ENCODE assay signal across 27 mouse cellular contexts in genomic region chr5:139556116-139556678, GRCm38 (mm10). TPM values are rescaled to one million over a fixed set of nuclear protein-coding genes. Genes with fewer than 3 reads are reported as not detected.
DNase-seq lines count a peak whose midpoint lies in the region; ATAC-seq and TF ChIP-seq lines count a peak whose summit lies in the region.
"Had no signal": no experiment of that assay in that cellular context is flagged by ENCODE, and none has a peak within 500 bp of the region (broad histone marks: within the 10 kb centered on the region; RNA-seq: fewer than 3 reads in every experiment).

No protein-coding gene starts in this region.

- H3K36me3 ChIP-seq in intestine, embryonic 14.5 days (ENCODE audit: control insufficient read depth, insufficient read depth, low read length) = no peaks in the 10 kb centered on the region
- no peaks in the 10 kb centered on the region for H3K36me3 ChIP-seq in intestine, embryonic 15.5 days
- H3K36me3 ChIP-seq in kidney, postnatal 0 days (ENCODE audit: insufficient read depth, low read length) = no peaks in the 10 kb centered on the region
- H3K36me3 ChIP-seq in neural tube, embryonic 11.5 days (ENCODE audit: control insufficient read depth, insufficient read depth, low read length) = no peaks in the 10 kb centered on the region
- no peaks in the 10 kb centered on the region for H3K36me3 ChIP-seq in neural tube, embryonic 15.5 days
- H3K36me3 ChIP-seq: embryonic facial prominence, embryonic 15.5 days; forebrain, embryonic 10.5 days; heart, embryonic 12.5 days; hindbrain, embryonic 10.5 days; hindbrain, embryonic 15.5 days had no signal

- no peak for ATAC-seq in intestine, embryonic 14.5 days (replicated peaks; ENCODE audit: low FRiP score, low TSS enrichment, low read depth)
- no peak for ATAC-seq in intestine, embryonic 15.5 days
- ATAC-seq in kidney, postnatal 0 days (replicated peaks; ENCODE audit: low FRiP score, low read depth) = no peak
- no peak for ATAC-seq in neural tube, embryonic 11.5 days (ENCODE audit: insufficient read depth, low FRiP score, low TSS enrichment)
- ATAC-seq in neural tube, embryonic 15.5 days (ENCODE audit: low FRiP score) = no peak
- no peak for ATAC-seq in megakaryocyte progenitor cell, adult 5-6 weeks (replicated peaks; ENCODE audit: poor library complexity)
- ATAC-seq: forebrain, embryonic 14.5 days had no signal

- H3K4me2 ChIP-seq in intestine, embryonic 14.5 days (ENCODE audit: low read length) = no peak overlapping the region
- no peak overlapping the region for H3K4me2 ChIP-seq in intestine, embryonic 15.5 days (replicated peaks)
- H3K4me2 ChIP-seq in kidney, postnatal 0 days (ENCODE audit: low read length) = no peak overlapping the region
- no peak overlapping the region for H3K4me2 ChIP-seq in neural tube, embryonic 11.5 days (ENCODE audit: low read depth)
- no peak overlapping the region for H3K4me2 ChIP-seq in neural tube, embryonic 15.5 days
- H3K4me2 ChIP-seq: embryonic facial prominence, embryonic 15.5 days; heart, embryonic 12.5 days; hindbrain, embryonic 15.5 days had no signal

- peaks cover 98% of the 10 kb centered on the region for H3K27me3 ChIP-seq in intestine, embryonic 14.5 days (replicated peaks; ENCODE audit: control insufficient read depth, insufficient read depth, low read length)
- peaks cover 87% of the 10 kb centered on the region for H3K27me3 ChIP-seq in intestine, embryonic 15.5 days (replicated peaks)
- peaks cover 56% of the 10 kb centered on the region for H3K27me3 ChIP-seq in kidney, postnatal 0 days (ENCODE audit: insufficient read depth, low read length)
- peaks cover 83% of the 10 kb centered on the region for H3K27me3 ChIP-seq in neural tube, embryonic 11.5 days (ENCODE audit: control insufficient read depth, insufficient read depth, low read length)
- H3K27me3 ChIP-seq in neural tube, embryonic 15.5 days (replicated peaks) = peaks cover 75% of the 10 kb centered on the region

- DNase-seq in intestine, embryonic 14.5 days (ENCODE audit: low spot score) = peak; percentile 59
- no peak for DNase-seq in kidney, postnatal 0 days (ENCODE audit: low spot score)
- DNase-seq in kidney, adult 9 months = no peak
- DNase-seq in neural tube, embryonic 11.5 days (ENCODE audit: low spot score) = peak; percentile 23
- DNase-seq: adrenal gland, adult 8-10 months; adrenal gland, postnatal 36 days; cerebellum, adult 11 months; cerebellum, adult 8-10 months; cerebellum, postnatal 14 days; gastrocnemius, adult 2 months; gastrocnemius, postnatal 25 days had no signal

- TF ChIP-seq CTCF in kidney, postnatal 0 days (IDR thresholded peaks at IDR 0.05; ENCODE audit: low read depth) = no peak

- H3K4me3 ChIP-seq in intestine, embryonic 14.5 days (ENCODE audit: low read depth, low read length) = no peak overlapping the region
- no peak overlapping the region for H3K4me3 ChIP-seq in intestine, embryonic 15.5 days (replicated peaks)
- no peak overlapping the region for H3K4me3 ChIP-seq in kidney, postnatal 0 days (replicated peaks; ENCODE audit: low read depth, low read length)
- no peak overlapping the region for H3K4me3 ChIP-seq in neural tube, embryonic 11.5 days (ENCODE audit: low read depth, low read length)
- no peak overlapping the region for H3K4me3 ChIP-seq in neural tube, embryonic 15.5 days (replicated peaks)
- H3K4me3 ChIP-seq: embryonic facial prominence, embryonic 15.5 days; erythroblast, embryonic 14.5 days; forebrain, embryonic 10.5 days; gastrocnemius, adult 2 months; heart, embryonic 12.5 days; hindbrain, embryonic 10.5 days; hindbrain, embryonic 15.5 days had no signal

- 5% methylated on average over 6 of the region's 6 CpGs for whole genome bisulfite sequencing in intestine, embryonic 14.5 days
- WGBS in intestine, embryonic 15.5 days = 8% methylated on average over 6 of the region's 6 CpGs
- WGBS in kidney, postnatal 0 days = 17% methylated on average over 6 of the region's 6 CpGs
- 4% methylated on average over 6 of the region's 6 CpGs for WGBS in neural tube, embryonic 11.5 days
- 12% methylated on average over 6 of the region's 6 CpGs for WGBS in neural tube, embryonic 15.5 days

- no peak overlapping the region for H3K27ac ChIP-seq in intestine, embryonic 14.5 days (ENCODE audit: low read depth)
- H3K27ac ChIP-seq in intestine, embryonic 15.5 days = no peak overlapping the region
- H3K27ac ChIP-seq in kidney, postnatal 0 days = peak overlapping the region; percentile 0; the same call in 1 of the 2 replicates
- no peak overlapping the region for H3K27ac ChIP-seq in neural tube, embryonic 11.5 days (ENCODE audit: low read depth, low read length)
- H3K27ac ChIP-seq in neural tube, embryonic 15.5 days (replicated peaks) = no peak overlapping the region
- H3K27ac ChIP-seq: embryonic facial prominence, embryonic 15.5 days; forebrain, embryonic 10.5 days; gastrocnemius, adult 2 months; hindbrain, embryonic 10.5 days; hindbrain, embryonic 15.5 days had no signal

- H3K4me1 ChIP-seq in intestine, embryonic 14.5 days (replicated peaks; ENCODE audit: control insufficient read depth, insufficient read depth, low read length) = peaks cover 10% of the 10 kb centered on the region
- peaks cover 18% of the 10 kb centered on the region for H3K4me1 ChIP-seq in intestine, embryonic 15.5 days (replicated peaks)
- H3K4me1 ChIP-seq in kidney, postnatal 0 days (replicated peaks; ENCODE audit: insufficient read depth, low read length) = peaks cover 12% of the 10 kb centered on the region; the same call in 1 of the 2 replicates
- peaks cover 18% of the 10 kb centered on the region for H3K4me1 ChIP-seq in neural tube, embryonic 11.5 days (ENCODE audit: control insufficient read depth, insufficient read depth, low read length)
- peaks cover 71% of the 10 kb centered on the region for H3K4me1 ChIP-seq in neural tube, embryonic 15.5 days

- H3K9ac ChIP-seq in intestine, embryonic 14.5 days (ENCODE audit: low read length) = no peak overlapping the region
- H3K9ac ChIP-seq in intestine, embryonic 15.5 days = no peak overlapping the region
- no peak overlapping the region for H3K9ac ChIP-seq in kidney, postnatal 0 days (ENCODE audit: low read depth, low read length)
- H3K9ac ChIP-seq in neural tube, embryonic 11.5 days (ENCODE audit: low read length) = no peak overlapping the region
- no peak overlapping the region for H3K9ac ChIP-seq in neural tube, embryonic 15.5 days (replicated peaks)
- H3K9ac ChIP-seq: embryonic facial prominence, embryonic 15.5 days; heart, embryonic 12.5 days; hindbrain, embryonic 15.5 days had no signal

- no peaks in the 10 kb centered on the region for H3K9me3 ChIP-seq in intestine, embryonic 14.5 days (ENCODE audit: control insufficient read depth, low read length)
- H3K9me3 ChIP-seq in intestine, embryonic 15.5 days = no peaks in the 10 kb centered on the region
- no peaks in the 10 kb centered on the region for H3K9me3 ChIP-seq in kidney, postnatal 0 days (replicated peaks; ENCODE audit: low read length)
- no peaks in the 10 kb centered on the region for H3K9me3 ChIP-seq in neural tube, embryonic 11.5 days (ENCODE audit: control insufficient read depth, low read length)
- no peaks in the 10 kb centered on the region for H3K9me3 ChIP-seq in neural tube, embryonic 15.5 days (replicated peaks)
- H3K9me3 ChIP-seq: embryonic facial prominence, embryonic 15.5 days; forebrain, embryonic 10.5 days; heart, embryonic 12.5 days; hindbrain, embryonic 10.5 days; hindbrain, embryonic 15.5 days had no signal

RNA-seq across cellular contexts. Expression of gene Uncx, which starts 12.9 kb away (rescaled TPM):
- polyA plus RNA-seq in intestine, embryonic 14.5 days (2014; fragmentation: Nextera tagmentation; extraction: Ambion mirVana) = not detected in 2 replicates
- 0.23 TPM in 1 of 2 replicates, not detected in the other for polyA plus RNA-seq in intestine, embryonic 15.5 days (2015; fragmentation: Nextera tagmentation; extraction: Ambion mirVana)
- polyA plus RNA-seq in kidney, postnatal 0 days (2015; fragmentation: Nextera tagmentation; extraction: Ambion mirVana) = 44.8 and 50.9 TPM in 2 replicates
- polyA plus RNA-seq in neural tube, embryonic 11.5 days (2014; fragmentation: Nextera tagmentation; extraction: Ambion mirVana) = 44.9 and 45.2 TPM in 2 replicates
- 23.7 and 35.3 TPM in 2 replicates for polyA plus RNA-seq in neural tube, embryonic 15.5 days (2015; fragmentation: Nextera tagmentation; extraction: Ambion mirVana)
- total RNA-seq in megakaryocyte progenitor cell, adult 5-6 weeks (2015) = not detected in 2 replicates
- not detected in 2 replicates for total RNA-seq in megakaryocyte progenitor cell, adult 5-6 weeks (2017)
- total RNA-seq: adrenal gland, adult 8-10 months; adrenal gland, postnatal 36 days; common myeloid progenitor, adult 5-6 weeks; ES-E14; gastrocnemius, adult 2 months; gastrocnemius, postnatal 25 days; granulocyte monocyte progenitor cell, adult 5-6 weeks; heart, adult 8-10 months; heart, postnatal 25 days had no signal
- polyA plus RNA-seq: erythroblast, embryonic 14.5 days; heart, embryonic 16.5 days had no signal

Comparison
In these comparisons a context has a peak if more than half of its experiments do, and no peak if none do; other contexts are left out.
1. DNase-seq: peak in intestine, embryonic 14.5 days (single experiment) and neural tube, embryonic 11.5 days (single experiment); none in kidney, postnatal 0 days (single experiment) and kidney, adult 9 months (single experiment).
2. RNA of gene Uncx, which starts 12.9 kb away (polyA plus RNA-seq): 44.8 to 50.9 TPM in kidney, postnatal 0 days, 44.9 to 45.2 TPM in neural tube, embryonic 11.5 days and 23.7 to 35.3 TPM in neural tube, embryonic 15.5 days; 0.23 TPM in intestine, embryonic 15.5 days and not detected in intestine, embryonic 14.5 days; every median in the first group is over 10 times any median in the second.